Mouse (Mus musculus): ENCODE data around the gene Slc35f5. TPM values are rescaled to one million over a fixed set of nuclear protein-coding genes. Genes with fewer than 3 reads are reported as not detected.

Gene Slc35f5
- 10.4 and 12.4 TPM in 2 replicates for polyA plus RNA-seq (2012; rRNA removed)
- 21.5 and 22.6 TPM in 2 replicates for polyA plus RNA-seq (2014; fragmentation: Nextera tagmentation; extraction: Ambion mirVana)

DNA sequence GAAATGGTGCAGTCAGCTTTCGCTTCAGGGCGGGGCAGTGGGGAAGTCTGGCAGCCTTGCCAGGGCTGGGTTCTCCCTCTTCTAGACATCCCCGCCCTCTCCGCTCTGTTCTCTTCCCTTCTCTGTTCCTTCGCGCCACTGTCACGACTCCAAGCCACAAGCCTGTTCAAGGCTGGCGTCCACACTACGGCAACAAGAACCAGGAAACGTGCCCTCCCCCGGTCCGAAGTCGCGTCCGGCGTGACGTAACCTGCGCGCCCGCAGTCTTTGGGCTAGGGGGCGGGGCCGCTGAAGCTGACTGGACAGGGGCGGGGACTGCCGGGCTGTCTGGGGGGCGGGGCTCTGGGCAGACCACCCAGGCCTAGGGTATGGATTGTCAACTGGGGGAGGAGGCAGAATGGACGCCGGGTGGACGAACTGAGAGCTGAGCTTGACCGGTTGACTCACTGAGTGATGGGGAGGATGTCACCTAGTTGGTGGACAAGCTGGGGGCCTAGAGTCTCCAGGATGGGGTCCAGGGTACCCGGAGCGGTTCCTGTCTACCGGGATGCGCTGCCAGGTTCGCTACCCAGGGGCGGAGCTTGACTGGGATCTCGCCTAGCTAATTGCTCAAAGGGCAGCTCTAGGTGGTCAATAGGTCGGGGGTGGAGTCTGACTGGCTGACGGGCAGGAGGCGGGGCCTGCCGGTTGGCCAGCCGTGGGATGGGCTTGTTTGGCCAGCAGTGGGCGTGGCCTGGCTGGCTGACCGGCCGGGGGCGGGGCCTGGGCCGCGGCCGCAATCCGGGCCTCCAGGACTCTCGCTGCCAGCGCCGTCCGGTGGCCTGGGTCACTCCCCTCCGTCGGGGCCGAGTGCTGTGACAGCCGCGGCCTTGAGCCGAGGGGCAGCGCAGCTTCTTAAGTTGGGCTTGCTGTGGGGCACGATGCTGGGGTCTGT lies at the start of gene Slc35f5:
Gene Slc35f5 (plus strand): TSS at position 337 of the 934 bp plus-strand sequence.
- Histone ChIP-seq H3K9ac (replicated peaks) (peak within 1 kb of the TSS; percentile 63), H3K9me3 (ENCODE audit: control insufficient read depth, low read length) (no peaks in the 10 kb centered on the region), H3K36me3 (replicated peaks; ENCODE audit: control insufficient read depth, insufficient read depth, low read depth) (no peaks in the 10 kb centered on the region), H3K4me3 (ENCODE audit: insufficient read depth in 1 of 2, low read depth in 2 of 2, low read length in 2 of 2) (peak within 1 kb of the TSS; percentile 74 to 96), H3K27ac (peak within 1 kb of the TSS; percentile 65), H3K4me2 (ENCODE audit: low read depth) (peak within 1 kb of the TSS; percentile 81), H3K4me1 (replicated peaks; ENCODE audit: control insufficient read depth in 2 of 2, insufficient read depth in 2 of 2, low read length in 1 of 2) (peaks cover 5 to 6% of the 10 kb centered on the region in 2 experiments), H3K27me3 (ENCODE audit: control insufficient read depth, insufficient read depth, low read length) (no peaks in the 10 kb centered on the region)
- peak; percentile 70 to 72 (median 71) for DNase-seq (ENCODE audit: low read depth in 3 of 3, low spot score in 3 of 3)
- peak; percentile 89 for ATAC-seq (ENCODE audit: insufficient read depth)
- WGBS (ENCODE audit: insufficient replicate concordance): under 1% methylated on average over 61 of the region's 61 CpGs
- no peak for TF ChIP-seq EP300 (IDR thresholded peaks at IDR 0.05; ENCODE audit: low read depth)
- TF ChIP-seq CTCF (IDR thresholded peaks at IDR 0.05; ENCODE audit: low read depth): no peak

GRCm38 (mm10) chr1:125514706-125515105 lies 45.7 kb upstream of the Slc35f5 start:
- Histone ChIP-seq H3K4me2 (ENCODE audit: low read depth) (no peak overlapping the region), H3K4me3 (ENCODE audit: insufficient read depth in 1 of 2, low read depth in 2 of 2, low read length in 2 of 2) (no peak overlapping the region), H3K27ac (no peak overlapping the region), H3K9me3 (ENCODE audit: control insufficient read depth, low read length) (no peaks in the 10 kb centered on the region), H3K36me3 (replicated peaks; ENCODE audit: control insufficient read depth, insufficient read depth, low read depth) (no peaks in the 10 kb centered on the region), H3K9ac (replicated peaks) (no peak overlapping the region), H3K27me3 (ENCODE audit: control insufficient read depth, insufficient read depth, low read length) (no peaks in the 10 kb centered on the region), H3K4me1 (replicated peaks; ENCODE audit: control insufficient read depth in 2 of 2, insufficient read depth in 2 of 2, low read length in 1 of 2) (peaks cover 0 to 4% of the 10 kb centered on the region in 2 experiments; a peak in 2 of 4 replicates)
- ATAC-seq (ENCODE audit: insufficient read depth): no peak
- DNase-seq (ENCODE audit: low read depth in 3 of 3, low spot score in 3 of 3): no peak
- TF ChIP-seq CTCF (IDR thresholded peaks at IDR 0.05; ENCODE audit: low read depth) (no peak), EP300 (IDR thresholded peaks at IDR 0.05; ENCODE audit: low read depth) (no peak)
- WGBS (ENCODE audit: insufficient replicate concordance): 70% methylated on average over 5 of the region's 5 CpGs

DNA sequence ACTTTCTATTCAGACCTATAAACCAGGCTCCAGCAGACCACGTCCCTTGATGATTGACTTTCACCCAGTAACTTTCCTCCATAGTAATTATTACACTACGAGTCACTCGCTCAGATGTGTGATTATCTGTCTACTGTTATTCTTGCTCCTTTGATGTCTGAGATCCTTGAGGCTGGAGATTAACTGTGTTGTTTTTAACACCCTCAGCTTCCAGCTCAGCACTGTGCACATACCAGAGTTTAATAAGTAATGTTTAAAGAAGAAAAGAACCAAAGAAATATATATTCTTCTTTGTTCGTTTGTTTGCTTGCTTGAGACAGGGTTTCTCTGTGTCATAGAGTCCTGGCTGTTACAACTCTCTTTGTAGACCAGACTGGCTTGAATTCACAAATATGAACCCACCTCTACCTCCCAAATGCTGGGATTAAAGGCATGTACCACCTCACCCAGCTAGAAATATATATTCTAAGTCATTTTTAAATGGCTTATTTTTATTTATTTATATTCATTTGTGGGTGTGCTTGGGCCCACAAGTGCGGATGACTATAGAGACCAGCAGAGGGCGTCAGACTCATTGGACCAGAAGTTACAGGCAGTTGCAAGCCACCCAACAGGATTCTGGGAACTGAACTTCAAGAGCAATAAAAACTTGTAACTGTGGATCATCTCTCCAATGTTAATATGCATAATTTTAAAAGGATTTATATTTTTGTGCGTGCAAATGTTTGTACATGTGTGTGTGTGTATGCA lies 43.3 kb upstream of the Slc35f5 start:
- DNase-seq (ENCODE audit: low read depth in 3 of 3, low spot score in 3 of 3): no peak
- TF ChIP-seq CTCF (IDR thresholded peaks at IDR 0.05; ENCODE audit: low read depth) (no peak), EP300 (IDR thresholded peaks at IDR 0.05; ENCODE audit: low read depth) (no peak)

GRCm38 (mm10) chr1:125519107-125519611 lies 41.2 kb upstream of the Slc35f5 start:
- 25% methylated on average over 5 of the region's 5 CpGs for WGBS (ENCODE audit: insufficient replicate concordance)
- peak; percentile 10 to 35 (median 12) for DNase-seq (ENCODE audit: low read depth in 3 of 3, low spot score in 3 of 3)
- TF ChIP-seq EP300 (IDR thresholded peaks at IDR 0.05; ENCODE audit: low read depth) (no peak), CTCF (IDR thresholded peaks at IDR 0.05; ENCODE audit: low read depth) (peak; percentile 74)
- Histone ChIP-seq H3K4me3 (ENCODE audit: insufficient read depth in 1 of 2, low read depth in 2 of 2, low read length in 2 of 2) (no peak overlapping the region), H3K27ac (no peak overlapping the region), H3K27me3 (ENCODE audit: control insufficient read depth, insufficient read depth, low read length) (no peaks in the 10 kb centered on the region), H3K4me2 (ENCODE audit: low read depth) (no peak overlapping the region), H3K9me3 (ENCODE audit: control insufficient read depth, low read length) (no peaks in the 10 kb centered on the region), H3K36me3 (replicated peaks; ENCODE audit: control insufficient read depth, insufficient read depth, low read depth) (no peaks in the 10 kb centered on the region), H3K4me1 (replicated peaks; ENCODE audit: control insufficient read depth in 2 of 2, insufficient read depth in 2 of 2, low read length in 1 of 2) (peaks cover 0 to 4% of the 10 kb centered on the region in 2 experiments; a peak in 2 of 4 replicates), H3K9ac (replicated peaks) (no peak overlapping the region)
- ATAC-seq (ENCODE audit: insufficient read depth): peak; percentile 81

More for the DNA sequence above, 43.3 kb upstream of the Slc35f5 start:
- no peak overlapping the region for H3K27ac ChIP-seq
- ATAC-seq (ENCODE audit: insufficient read depth): no peak
- no peaks in the 10 kb centered on the region for H3K9me3 ChIP-seq (ENCODE audit: control insufficient read depth, low read length)
- no peaks in the 10 kb centered on the region for H3K36me3 ChIP-seq (replicated peaks; ENCODE audit: control insufficient read depth, insufficient read depth, low read depth)
- H3K9ac ChIP-seq (replicated peaks): no peak overlapping the region
- H3K4me3 ChIP-seq (ENCODE audit: insufficient read depth in 1 of 2, low read depth in 2 of 2, low read length in 2 of 2): no peak overlapping the region
- H3K4me1 ChIP-seq (replicated peaks; ENCODE audit: control insufficient read depth in 2 of 2, insufficient read depth in 2 of 2, low read length in 1 of 2): peaks cover 0 to 4% of the 10 kb centered on the region in 2 experiments; a peak in 2 of 4 replicates
- H3K27me3 ChIP-seq (ENCODE audit: control insufficient read depth, insufficient read depth, low read length): no peaks in the 10 kb centered on the region
- H3K4me2 ChIP-seq (ENCODE audit: low read depth): no peak overlapping the region
- 54% methylated on average over 7 of the region's 7 CpGs for WGBS (ENCODE audit: insufficient replicate concordance)
